Mouse (Mus musculus) lung, postnatal 36 days (tissue): ENCODE data around the gene Banf2.
A peak's percentile ranks its signal among the peaks of the same experiment; 100 is the strongest.

Source experiments
- DNase-seq: peaks from one replicate; pipeline ENCODE4 v3.0.0; 2022; ENCODE audit warnings: mixed read lengths

Banf2 gene

DNA sequence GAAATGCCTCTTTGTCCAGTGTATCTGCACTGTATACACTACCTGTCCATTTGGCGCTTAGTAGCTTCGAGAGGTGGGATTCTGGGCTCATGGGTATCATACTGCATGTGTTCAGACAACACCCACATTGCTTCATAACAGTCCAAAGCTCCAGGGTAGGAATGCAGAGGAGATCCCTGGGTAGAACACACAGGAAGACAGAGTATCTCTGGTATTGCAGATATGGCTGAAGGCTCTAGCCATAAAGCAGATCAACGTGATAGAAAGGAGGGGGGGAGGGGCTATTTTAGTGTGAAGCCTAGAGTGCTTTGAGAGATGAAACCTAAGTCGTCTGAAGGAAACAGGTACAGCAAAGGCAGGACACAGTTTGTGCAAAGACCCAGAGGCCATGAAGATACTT is 6.4 kb upstream of the Banf2 start:
- no peak for DNase-seq

DNA sequence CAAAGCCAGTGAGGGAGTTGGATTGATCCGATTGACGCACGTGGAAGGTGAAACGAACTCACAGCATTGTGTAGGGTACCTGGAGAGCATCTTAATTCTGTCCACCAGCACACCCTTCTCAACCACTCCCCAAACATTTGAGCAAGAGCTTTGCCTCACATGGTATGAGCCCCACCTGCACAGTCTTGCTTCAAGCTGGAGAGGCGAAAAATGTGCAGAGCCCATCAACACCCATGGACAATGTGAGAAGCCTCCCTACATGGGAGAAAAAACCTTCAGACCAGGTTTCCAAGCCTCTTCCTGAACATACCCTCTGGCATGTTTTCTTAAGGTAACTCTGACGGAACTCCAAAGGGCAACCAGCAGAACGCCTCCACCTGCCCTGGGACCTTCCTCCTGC is 2.1 kb upstream of the Banf2 start:
- DNase-seq = no peak

DNA sequence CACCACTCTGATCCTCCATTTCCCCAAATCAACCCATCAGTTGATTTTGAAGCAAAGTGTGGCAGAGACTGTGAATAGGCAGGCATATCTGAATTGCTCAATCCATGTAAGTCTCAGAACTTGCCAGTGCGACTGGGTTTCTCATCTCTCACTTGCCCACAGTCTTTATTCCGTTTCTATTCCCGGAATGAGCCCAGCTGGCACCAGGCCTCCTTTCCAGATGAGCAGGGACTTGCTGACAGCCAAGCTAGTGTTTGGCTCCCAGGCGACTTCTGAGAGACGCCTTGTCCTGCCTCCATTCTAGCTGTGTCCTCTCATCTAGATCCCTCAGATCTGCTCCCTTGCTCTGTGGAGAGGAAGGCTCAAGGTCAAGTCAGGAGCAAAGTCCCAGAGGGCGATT is 11.9 kb downstream of the Banf2 start:
- DNase-seq = peak; percentile 25

DNA sequence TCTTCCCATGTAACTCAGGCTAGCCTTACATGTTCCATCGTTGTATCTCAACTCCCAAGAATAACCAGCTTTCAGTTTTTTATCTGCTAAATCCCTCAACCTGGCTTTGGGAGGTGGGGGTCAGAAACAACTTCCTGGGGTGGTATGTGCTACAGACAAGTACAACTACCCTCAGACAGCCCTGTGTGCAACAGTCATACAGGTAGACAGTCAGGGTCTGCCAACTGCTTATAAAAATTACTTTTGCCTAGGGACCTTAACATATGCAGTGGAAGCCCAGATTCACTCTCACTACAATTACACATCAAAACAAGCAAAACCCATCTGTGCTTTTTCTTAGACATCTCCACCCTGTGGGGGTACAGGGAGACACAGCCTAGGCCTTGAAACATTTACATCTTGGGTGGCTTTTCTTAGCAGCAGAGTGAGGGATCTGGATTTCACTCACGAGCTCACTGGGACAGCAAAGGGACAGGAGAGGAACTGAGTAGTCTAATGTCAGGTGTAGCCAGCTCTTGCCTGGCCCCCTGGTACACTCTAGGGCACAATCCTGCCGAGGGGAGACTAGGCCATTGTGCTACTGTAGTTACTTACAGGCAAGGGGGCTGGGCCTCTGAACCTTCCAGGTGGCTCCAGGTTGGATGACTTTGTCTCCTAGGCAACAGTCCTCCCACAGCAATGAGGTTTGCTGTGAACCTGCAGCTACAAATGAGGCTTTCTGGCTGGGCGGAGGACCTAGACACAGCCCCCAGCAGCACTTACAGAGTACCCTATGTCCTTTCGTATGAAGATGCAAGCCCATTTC is 13.1 kb downstream of the Banf2 start:
- no peak for DNase-seq

DNA sequence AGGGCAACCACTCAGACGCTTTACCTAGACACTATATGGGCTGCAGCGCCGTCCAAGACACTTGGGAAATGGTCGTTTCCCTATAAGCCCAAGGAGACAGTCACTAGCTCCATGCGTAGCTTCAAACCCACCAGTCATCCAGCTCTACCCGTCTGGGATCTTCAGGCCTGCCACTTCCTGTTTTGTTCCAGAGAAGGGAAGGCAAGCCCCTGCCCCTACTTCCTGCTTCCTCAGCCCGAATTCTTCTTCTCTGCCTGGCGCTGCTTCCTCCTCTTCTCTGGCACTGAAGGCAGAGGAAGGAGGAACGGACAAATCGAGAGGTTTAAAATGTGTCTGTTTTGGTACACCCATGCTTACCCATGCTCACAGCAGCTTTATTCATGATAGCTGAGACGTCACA is 14.1 kb downstream of the Banf2 start:
- DNase-seq = peak; percentile 18

DNA sequence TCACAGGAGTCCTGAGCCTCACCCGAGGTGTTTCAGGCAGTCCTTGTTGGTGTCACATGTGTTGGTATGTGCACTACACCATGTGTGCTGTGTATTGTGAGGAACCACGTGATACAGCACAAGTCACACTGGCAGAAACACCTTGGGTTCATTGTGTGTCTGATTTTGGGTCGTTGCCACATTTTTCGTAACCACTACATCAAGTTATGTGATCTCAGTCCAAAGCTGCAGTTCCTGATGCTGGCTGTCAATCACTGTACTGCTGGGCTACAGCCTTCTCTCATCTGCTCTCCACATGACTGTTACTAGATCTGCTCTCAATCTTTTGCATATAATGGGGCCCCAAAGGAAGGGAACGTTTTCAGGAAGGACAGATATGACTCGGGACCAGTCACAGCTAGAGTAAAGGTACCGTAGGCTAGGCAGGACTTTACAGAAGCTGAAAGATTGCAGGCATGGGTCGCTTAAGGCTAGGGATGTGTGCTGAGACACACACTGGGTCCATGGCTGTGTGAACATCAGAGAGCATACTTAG is 17.4 kb downstream of the Banf2 start:
- DNase-seq = no peak

DNA sequence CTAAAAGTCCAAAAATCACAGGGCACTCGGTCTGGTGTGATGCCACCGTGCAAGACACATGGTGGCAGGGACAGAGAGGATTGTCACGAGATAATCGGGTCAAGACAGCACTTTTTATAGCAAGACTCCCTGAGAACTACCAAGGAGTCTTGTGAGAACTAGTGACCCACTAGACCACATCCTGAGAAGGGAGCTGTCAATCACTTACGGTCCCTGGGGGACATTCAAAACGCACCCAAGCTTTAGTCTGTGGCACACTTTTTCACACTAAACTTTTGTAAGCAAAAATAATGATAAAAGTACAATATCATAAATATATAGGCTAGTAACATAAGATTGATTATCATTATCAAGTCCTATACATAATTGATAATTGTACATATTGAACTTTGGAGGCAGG is 18.0 kb downstream of the Banf2 start:
- no peak for DNase-seq

DNA sequence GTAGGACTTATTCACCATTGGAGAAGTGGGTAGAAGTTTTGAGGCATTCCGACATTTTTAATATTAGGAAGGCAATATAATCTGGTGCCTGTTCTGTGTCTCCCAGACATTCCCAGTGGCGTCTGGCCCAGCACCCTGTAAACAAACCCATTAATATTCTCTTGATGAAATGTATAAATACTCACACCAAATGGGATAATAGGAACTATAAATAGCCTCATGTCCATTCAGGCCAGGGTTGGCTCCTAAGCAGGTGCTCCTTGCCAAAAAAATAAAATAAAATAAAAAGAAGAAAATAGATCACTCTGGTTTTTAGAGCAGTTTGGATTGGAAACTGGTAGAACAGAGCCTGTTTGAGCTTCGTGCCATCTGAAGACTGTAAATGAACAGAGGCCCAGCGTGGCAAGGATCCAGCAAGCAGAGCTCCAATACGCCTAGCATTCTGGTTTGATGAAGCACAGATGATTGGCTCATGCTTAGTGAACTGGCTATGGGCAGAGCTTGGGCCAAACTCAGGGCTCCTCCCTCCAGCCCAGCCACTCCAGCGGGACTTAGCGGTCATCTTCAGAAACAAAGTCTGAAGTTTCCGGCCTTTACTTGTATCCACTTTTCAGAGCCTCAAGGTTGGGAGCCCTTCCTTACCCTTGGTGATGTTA is 19.7 kb downstream of the Banf2 start:
- peak; percentile 37 for DNase-seq

DNA sequence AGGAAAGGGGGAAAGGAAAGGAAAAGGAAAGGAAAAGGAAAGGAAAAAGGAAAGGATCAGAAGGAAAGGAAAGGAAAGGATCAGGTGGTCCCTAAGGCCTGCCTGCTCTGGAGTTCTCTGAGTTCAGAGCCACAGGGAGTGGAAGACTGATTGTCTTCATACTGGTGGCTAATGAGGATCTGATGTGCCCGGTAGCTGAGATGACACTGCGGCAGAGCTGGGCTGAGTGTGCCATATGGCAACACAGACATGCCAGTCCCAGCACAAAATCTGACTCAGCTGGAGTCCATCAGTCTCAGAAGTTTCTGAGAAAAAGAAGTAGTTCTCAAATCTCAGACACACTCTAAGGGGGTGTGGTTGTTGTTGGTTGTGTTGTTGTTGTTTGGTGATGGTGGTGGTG is 24.9 kb downstream of the Banf2 start:
- DNase-seq = no peak

DNA sequence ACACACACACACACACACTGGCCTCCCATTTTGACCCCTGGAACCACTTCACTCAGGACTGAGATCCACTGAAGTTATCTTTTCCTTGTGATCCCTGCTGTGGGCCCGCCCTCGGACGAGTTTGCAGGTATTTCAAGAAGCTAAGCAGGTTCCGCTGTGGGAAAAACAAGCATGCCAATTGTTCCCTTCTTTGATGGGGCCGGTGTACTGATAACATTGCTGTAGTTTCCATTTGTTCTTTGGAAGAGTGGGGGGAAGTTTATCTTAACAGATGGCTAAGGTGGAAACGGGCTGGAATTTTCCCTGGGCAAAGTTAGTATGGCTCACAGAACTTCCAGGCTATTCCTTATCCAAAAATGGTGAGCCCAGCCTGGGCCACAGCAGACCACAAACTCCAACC is 28.8 kb downstream of the Banf2 start:
- no peak for DNase-seq

DNA sequence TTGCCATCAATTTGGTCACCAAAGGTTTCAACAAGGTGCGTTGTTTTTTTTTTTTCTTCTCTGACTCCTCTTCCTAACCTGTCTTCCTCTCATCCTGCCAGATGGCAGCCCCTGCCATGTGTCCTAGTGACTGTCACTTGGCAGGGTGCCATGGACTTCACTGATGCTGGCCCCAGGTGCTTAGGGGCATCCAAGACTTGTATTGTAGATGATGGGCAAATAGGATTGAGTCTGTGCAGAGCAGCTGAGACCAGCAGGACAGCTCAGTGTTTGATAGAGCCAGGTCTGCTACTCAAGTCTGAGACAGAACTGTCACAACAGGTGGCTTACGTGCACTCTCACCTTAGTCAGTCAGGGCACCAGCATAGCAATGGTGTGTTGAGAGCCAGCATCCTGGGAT is 32.6 kb downstream of the Banf2 start:
- DNase-seq = no peak

DNA sequence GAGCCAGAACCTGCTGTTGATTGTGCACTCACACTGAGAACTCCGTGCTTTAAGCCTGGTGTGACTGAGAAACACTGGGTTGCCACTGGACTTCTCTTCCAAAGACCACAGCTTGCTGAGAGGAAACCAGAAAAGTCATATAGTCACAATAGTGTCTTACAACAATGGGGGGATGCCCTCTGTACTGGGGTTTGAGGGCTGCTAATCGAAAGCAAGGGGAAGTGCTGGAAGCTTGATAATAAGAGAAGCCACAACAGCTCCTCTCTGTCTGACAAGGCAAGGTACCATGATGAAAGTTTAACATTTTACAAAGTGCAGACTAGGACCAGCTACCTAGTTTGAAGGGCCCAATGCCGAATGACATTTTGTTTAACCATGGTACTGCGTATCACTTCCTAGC is 36.8 kb downstream of the Banf2 start:
- DNase-seq = no peak

DNA sequence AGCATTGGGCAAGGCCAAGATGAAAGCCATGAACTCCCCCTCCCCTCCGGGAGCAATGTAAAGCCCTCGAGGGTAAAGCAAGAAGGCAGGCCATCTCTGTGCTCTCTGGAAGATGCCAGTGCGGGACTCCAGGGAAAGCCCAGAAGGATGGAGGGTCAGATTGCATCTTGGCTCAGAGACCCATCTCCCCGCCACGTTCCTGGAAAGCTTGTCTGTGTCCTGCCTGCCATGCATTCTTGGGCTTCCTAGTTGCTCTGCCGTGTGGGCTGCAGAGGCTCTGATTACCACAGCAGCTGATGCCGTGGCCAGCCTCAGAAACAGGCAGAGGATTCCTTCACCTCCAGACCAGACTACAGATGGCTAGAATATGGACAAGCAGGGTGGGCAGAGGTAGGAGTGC is 37.6 kb downstream of the Banf2 start:
- no peak for DNase-seq

DNA sequence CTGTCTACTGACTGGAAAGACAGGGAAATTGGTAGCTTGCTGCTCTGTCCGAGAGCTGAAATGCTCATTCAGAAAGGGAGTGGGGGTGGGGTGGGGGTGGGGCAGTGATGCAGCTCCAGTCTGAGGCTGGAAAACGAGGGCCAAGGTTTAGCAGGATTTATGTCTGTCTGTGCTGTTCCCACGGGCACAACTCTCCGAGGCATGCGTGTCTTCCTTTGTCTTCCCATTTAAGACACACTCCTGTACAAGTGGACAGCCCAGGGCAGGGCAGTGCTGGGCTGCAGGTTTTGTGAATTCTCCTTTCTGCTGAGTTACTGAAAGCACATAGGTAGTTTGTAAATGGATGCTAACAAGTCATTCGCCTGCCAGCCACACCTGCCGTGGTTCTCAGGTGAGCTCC is 39.8 kb downstream of the Banf2 start:
- no peak for DNase-seq

DNA sequence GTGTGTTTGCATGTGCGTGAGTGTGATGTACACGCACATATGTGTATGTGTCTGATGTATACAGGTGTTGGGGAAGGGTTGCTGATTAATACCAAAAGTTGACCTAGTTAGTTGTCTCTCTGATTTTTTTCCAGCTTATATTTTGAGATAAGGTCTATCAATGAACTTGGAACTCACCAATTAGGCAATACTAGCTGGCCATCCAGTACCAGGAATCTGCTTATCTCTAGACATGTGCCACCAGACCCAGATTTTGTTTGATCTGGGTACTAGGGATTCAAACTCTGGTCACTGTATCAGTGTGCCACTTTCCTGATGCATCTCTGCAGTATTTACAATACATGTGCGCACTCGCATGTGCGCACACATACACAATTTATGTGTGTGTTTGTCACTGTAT is 41.2 kb downstream of the Banf2 start:
- no peak for DNase-seq

DNA sequence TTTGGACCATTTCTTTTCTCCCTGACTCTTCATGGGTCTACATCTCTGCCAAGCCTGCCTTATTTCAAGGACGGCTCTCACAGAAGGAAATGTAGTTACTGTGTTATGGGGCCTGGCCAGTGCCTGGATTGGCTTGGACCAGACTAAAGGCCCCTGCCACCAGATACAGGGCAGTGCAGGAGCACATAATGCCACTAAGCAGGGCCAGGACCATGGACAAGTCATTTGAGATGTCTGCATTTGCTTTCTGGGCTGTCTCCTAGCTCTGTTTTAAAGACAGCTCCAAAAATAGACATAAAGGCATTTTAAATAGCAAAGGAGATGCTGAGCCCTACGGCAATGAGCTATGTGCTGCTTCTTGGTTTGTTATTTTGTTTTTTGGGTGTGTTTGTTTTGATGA is 43.8 kb downstream of the Banf2 start:
- no peak for DNase-seq

DNA sequence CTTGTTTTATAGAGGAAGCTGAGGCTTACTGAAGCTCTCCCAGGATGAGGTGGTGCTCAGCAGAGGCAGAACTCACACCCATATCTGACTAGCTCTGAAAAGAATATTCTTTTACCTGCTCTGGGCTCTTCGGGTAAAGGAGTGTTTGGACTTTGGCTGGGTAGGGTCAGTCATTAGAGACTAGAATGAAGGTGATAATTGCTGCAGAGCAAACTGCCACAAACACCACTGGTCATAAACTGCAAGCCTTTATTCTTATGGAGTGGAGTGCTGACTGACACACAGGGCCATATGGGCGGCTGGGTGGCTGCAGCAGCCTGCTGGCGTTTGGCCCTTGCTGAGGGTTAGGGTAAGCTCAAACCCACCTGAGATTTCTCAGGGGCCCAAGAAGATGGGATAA is 46.0 kb downstream of the Banf2 start:
- DNase-seq = no peak

DNA sequence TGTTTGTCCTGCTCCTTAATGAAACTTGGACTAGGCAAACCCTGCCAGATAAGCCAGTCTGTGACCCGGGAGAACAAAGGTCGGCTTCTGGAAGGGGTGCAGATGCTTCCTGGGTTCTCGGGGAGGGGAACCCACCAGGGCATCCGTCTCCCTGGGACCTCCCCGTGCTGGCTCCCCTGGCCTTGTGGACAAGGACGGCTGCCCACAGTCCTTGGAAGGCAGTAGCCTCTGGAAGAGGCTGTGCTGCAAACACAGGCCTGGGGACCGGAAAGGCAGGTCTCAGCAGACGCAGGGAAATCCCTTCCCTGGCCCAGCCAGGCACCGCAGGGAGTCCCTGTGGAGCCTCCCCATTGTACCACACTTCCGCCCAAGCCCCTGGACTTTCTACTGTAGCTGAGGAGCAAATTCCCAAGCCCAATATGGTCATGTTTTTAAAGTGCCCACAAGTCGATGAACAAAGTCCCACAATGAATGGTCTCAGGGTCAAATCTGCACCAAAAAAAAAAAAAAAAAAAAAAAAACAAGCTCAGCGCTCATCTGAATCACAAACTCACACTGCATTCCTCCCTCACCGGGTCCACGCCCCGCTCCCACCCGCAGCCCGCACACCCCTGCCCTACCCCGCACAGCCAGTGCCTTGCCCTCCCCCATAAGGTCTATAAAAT is 53.5 kb downstream of the Banf2 start:
- peak; percentile 70 for DNase-seq

DNA sequence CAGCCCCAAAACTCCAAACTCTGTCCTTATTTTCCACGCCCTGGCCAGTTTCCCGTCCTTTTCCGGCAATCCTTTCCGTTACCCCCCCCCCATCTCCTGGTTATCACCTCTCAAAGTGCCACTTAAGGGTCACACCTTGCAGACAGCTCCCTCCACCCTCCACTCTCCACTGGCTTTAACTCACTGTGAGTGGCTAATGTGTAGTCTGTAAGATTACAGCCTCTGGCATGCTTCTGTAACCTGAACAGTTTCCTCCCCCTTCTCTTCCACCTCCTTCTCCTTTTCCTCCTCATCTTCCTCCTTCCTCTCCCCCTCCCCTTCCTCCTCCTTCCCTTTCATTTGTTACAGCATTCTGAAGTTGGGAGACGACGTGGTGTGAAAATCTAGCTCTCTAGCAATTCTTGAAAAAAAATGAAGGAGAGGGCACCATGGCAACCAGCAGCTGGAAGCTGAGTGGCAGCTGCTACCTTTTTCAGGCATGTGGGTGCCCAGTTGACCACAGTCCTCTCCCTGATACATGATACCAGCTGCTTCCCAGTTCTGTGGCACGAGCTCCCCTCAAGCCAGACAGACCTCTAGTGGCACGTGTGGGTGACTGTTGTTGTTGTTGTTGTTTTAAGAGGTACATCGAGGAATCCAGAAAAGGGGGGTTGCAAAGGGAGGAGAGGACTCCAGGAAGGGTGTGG is 55.2 kb downstream of the Banf2 start:
- DNase-seq = no peak

DNA sequence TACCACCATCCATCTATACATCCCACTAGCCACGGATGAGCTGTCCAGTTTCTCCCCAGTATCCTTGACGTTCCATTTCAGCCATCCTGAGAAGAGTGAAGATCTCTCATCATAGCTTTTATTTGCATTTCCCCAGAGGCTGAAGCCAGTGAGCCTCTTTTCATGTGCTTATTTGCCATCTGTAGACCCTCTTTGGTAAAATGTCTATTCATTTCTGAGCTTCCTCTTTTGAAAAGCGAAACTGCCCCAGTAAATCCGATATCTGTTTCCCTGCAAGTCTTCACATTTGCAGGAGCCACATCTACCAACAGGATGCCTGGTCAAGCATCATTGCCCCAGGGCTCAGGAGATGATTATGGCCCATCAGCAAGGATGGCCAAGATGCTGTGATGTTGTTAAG is 59.9 kb downstream of the Banf2 start:
- no peak for DNase-seq

DNA sequence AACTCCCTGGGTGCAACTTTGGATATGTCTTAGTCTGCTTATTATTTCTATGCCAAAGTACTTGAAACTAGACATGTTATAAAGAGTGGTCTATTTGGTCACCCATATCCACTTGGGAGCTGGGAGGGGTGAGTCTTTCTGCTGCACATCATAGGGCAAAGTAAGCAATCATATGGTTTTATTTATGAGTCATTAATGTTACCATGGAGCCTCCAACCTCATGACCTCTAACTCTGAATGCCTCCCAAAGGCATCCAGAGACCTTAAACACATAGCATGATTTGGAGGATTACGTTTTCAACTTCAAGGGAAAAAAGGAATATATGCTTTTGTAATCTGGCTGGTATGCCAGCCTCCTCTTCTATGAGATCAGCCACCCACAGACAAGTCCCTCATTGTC is 61.9 kb downstream of the Banf2 start:
- DNase-seq = no peak

DNA sequence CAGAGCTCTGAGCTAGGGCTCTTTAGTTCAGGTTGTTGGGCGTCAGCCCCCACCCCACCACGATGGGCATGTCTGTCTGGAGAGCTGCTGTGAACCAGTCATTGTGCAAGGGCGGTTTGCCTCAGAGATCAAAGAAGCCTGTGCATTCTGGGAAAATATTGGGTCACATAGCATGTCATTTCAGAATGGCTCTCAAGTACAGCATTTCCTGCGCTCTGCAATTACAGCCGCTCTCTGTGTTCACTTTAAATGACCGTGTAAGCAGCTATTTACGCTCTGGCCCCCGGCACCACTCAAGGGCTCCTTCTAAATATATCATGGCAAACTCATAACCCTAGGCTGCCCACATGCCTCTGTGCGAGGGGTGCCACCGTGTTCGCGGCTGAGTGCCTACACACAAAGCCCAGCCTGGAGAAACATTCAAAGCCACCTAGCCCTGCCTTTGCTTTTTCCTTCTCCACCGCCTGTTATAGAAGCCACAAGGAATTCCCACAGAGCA is 68.7 kb downstream of the Banf2 start:
- peak; percentile 21 for DNase-seq

DNA sequence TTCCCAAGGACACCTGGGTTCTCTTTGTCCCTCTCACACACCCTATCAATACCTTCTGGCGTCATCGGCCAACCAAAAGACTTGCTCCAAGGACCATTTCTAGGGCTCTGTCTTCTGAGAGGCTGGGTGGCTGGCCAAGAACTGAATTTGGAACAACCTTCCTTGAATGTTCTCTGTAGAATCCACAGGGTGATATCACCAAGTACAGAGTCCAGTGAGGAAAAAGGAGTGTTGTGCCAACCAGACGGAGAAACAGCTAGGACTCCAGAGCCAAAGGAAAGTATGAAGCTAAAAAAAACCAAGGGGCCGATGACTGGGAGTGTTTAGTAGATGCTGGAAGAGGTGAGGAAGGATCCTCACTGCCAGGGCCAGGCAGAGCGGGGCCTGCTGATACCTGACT is 74.5 kb downstream of the Banf2 start:
- no peak for DNase-seq
